12 mouse cellular contexts compared by ENCODE assay signal in genomic region chr2:154576876-154577743, GRCm38 (mm10). TPM values are rescaled to one million over a fixed set of nuclear protein-coding genes. Genes with fewer than 3 reads are reported as not detected.
DNase-seq lines count a peak whose midpoint lies in the region; ATAC-seq lines count a peak whose summit lies in the region.
"Had no signal": no experiment of that assay in that cellular context is flagged by ENCODE, and none has a peak within 500 bp of the region (broad histone marks: within the 10 kb centered on the region; RNA-seq: fewer than 3 reads in every experiment).

No protein-coding gene starts in this region.

- H3K4me2 ChIP-seq in limb, embryonic 11.5 days (ENCODE audit: low read depth, severe bottlenecking), result no peak overlapping the region
- H3K4me2 ChIP-seq in forebrain, embryonic 14.5 days (ENCODE audit: low read length), result no peak overlapping the region
- H3K4me2 ChIP-seq in midbrain, embryonic 16.5 days (ENCODE audit: low read length), result no peak overlapping the region

- peak overlapping the region; percentile 17; the same call in 1 of the 2 replicates for H3K9ac ChIP-seq in limb, embryonic 11.5 days (ENCODE audit: low read length)
- no peak overlapping the region for H3K9ac ChIP-seq in forebrain, embryonic 14.5 days (ENCODE audit: low read length)
- peak overlapping the region; percentile 33; the same call in 1 of the 2 replicates for H3K9ac ChIP-seq in midbrain, embryonic 16.5 days (ENCODE audit: low read depth, low read length)

- 56% methylated on average over 12 of the region's 12 CpGs for WGBS in limb, embryonic 11.5 days
- 58% methylated on average over 12 of the region's 12 CpGs for WGBS in limb, embryonic 10.5 days
- WGBS in forebrain, embryonic 14.5 days, result 24% methylated on average over 12 of the region's 12 CpGs
- WGBS in midbrain, embryonic 16.5 days, result 15% methylated on average over 12 of the region's 12 CpGs

- H3K27ac ChIP-seq in limb, embryonic 11.5 days (replicated peaks; ENCODE audit: low read depth, low read length), result 0 out of 2 replicates have a peak overlapping the region, but pooled peaks have one; percentile 14
- no peak overlapping the region for H3K27ac ChIP-seq in limb, embryonic 10.5 days
- H3K27ac ChIP-seq in forebrain, embryonic 14.5 days (ENCODE audit: low read depth, low read length), result peak overlapping the region; percentile 35; the same call in 1 of the 2 replicates
- peak overlapping the region; percentile 40; the same call in 1 of the 2 replicates for H3K27ac ChIP-seq in midbrain, embryonic 16.5 days (ENCODE audit: low read length)

- no peak for ATAC-seq in limb, embryonic 11.5 days (ENCODE audit: insufficient number of reproducible peaks, low FRiP score, low TSS enrichment, low read depth)
- ATAC-seq in forebrain, embryonic 14.5 days, result peak; percentile 50; the same call in 1 of the 2 replicates
- ATAC-seq in midbrain, embryonic 16.5 days, result 0 out of 2 replicates have a peak, but pooled peaks have one; percentile 68

- intact Hi-C loops in gastrocnemius, postnatal 36 days (cut with DNase I), result no loop called here

- H3K27me3 ChIP-seq in limb, embryonic 11.5 days (ENCODE audit: control insufficient read depth, insufficient read depth, low read length), result no peaks in the 10 kb centered on the region
- H3K27me3 ChIP-seq in limb, embryonic 10.5 days (ENCODE audit: low read depth, poor library complexity, severe bottlenecking), result no peaks in the 10 kb centered on the region
- H3K27me3 ChIP-seq in forebrain, embryonic 14.5 days (replicated peaks; ENCODE audit: control insufficient read depth, insufficient read depth, low read length), result no peaks in the 10 kb centered on the region
- no peaks in the 10 kb centered on the region for H3K27me3 ChIP-seq in midbrain, embryonic 16.5 days (ENCODE audit: control insufficient read depth, insufficient read depth, low read depth, low read length)

- H3K4me3 ChIP-seq in limb, embryonic 11.5 days (ENCODE audit: low read depth, low read length), result no peak overlapping the region
- no peak overlapping the region for H3K4me3 ChIP-seq in limb, embryonic 10.5 days
- no peak overlapping the region for H3K4me3 ChIP-seq in forebrain, embryonic 14.5 days (ENCODE audit: low read depth, low read length)
- no peak overlapping the region for H3K4me3 ChIP-seq in midbrain, embryonic 16.5 days (ENCODE audit: low read depth, low read length)

- no peaks in the 10 kb centered on the region for H3K9me3 ChIP-seq in limb, embryonic 11.5 days (ENCODE audit: control insufficient read depth, low read length)
- no peaks in the 10 kb centered on the region for H3K9me3 ChIP-seq in limb, embryonic 10.5 days (replicated peaks)
- no peaks in the 10 kb centered on the region for H3K9me3 ChIP-seq in forebrain, embryonic 14.5 days (replicated peaks; ENCODE audit: control insufficient read depth, low read length)
- H3K9me3 ChIP-seq in midbrain, embryonic 16.5 days (replicated peaks; ENCODE audit: control insufficient read depth, low read length, poor library complexity, severe bottlenecking), result no peaks in the 10 kb centered on the region

- no peaks in the 10 kb centered on the region for H3K36me3 ChIP-seq in limb, embryonic 11.5 days (ENCODE audit: control insufficient read depth, insufficient read depth, low read length)
- H3K36me3 ChIP-seq in limb, embryonic 10.5 days, result no peaks in the 10 kb centered on the region
- H3K36me3 ChIP-seq in forebrain, embryonic 14.5 days (ENCODE audit: control insufficient read depth, insufficient read depth, low read length), result no peaks in the 10 kb centered on the region
- no peaks in the 10 kb centered on the region for H3K36me3 ChIP-seq in midbrain, embryonic 16.5 days (ENCODE audit: control insufficient read depth, insufficient read depth, low read length)

- no peak for DNase-seq in limb, embryonic 11.5 days (ENCODE audit: low spot score)
- DNase-seq in limb, embryonic 10.5 days (ENCODE audit: low spot score), result no peak
- no peak for DNase-seq in forebrain, embryonic 14.5 days (ENCODE audit: low spot score)
- DNase-seq in thymus, postnatal 4 days, result peak; percentile 69
- no peak for DNase-seq in cerebellum, adult 11 months
- DNase-seq in urinary bladder, postnatal 14 days (ENCODE audit: low spot score), result no peak
- no peak for DNase-seq in gastrocnemius, postnatal 36 days
- DNase-seq: adrenal gland, adult 2 months; cerebellum, adult 9-11 months; right cerebral cortex, postnatal 25 days had no signal

- no peaks in the 10 kb centered on the region; the same call in 1 of the 2 replicates for H3K4me1 ChIP-seq in limb, embryonic 11.5 days (ENCODE audit: control insufficient read depth, insufficient read depth, low read length)
- H3K4me1 ChIP-seq in limb, embryonic 10.5 days, result peaks cover 4% of the 10 kb centered on the region; the same call in 1 of the 2 replicates
- H3K4me1 ChIP-seq in forebrain, embryonic 14.5 days (ENCODE audit: control insufficient read depth, insufficient read depth, low read length), result 0 out of 2 replicates have a peak, but pooled peaks cover 5% of the 10 kb centered on the region
- peaks cover 7% of the 10 kb centered on the region for H3K4me1 ChIP-seq in midbrain, embryonic 16.5 days (ENCODE audit: control insufficient read depth, insufficient read depth, low read length)

RNA-seq across cellular contexts. Expression of gene E2f1, which starts 7.4 kb away (rescaled TPM):
- polyA plus RNA-seq in limb, embryonic 11.5 days (2014; fragmentation: Nextera tagmentation; extraction: Ambion mirVana), result 8.9 and 10.9 TPM in 2 replicates
- 25.4 and 27.3 TPM in 2 replicates for polyA plus RNA-seq in limb, embryonic 10.5 days (2016; fragmentation: Nextera tagmentation; extraction: Ambion mirVana)
- polyA plus RNA-seq in forebrain, embryonic 14.5 days (2014; fragmentation: Nextera tagmentation; extraction: Ambion mirVana), result 3.5 and 5.0 TPM in 2 replicates
- 3.2 and 4.2 TPM in 2 replicates for polyA plus RNA-seq in midbrain, embryonic 16.5 days (2015; fragmentation: Nextera tagmentation; extraction: Ambion mirVana)
- total RNA-seq in gastrocnemius, postnatal 36 days (2021), result under 1 TPM; 0.48 to 0.69 TPM

RNA-seq across cellular contexts. Expression of gene Necab3, which starts 18.4 kb away (rescaled TPM):
- 1.4 and 1.5 TPM in 2 replicates for polyA plus RNA-seq in limb, embryonic 11.5 days (2014; fragmentation: Nextera tagmentation; extraction: Ambion mirVana)
- 2.0 and 2.1 TPM in 2 replicates for polyA plus RNA-seq in limb, embryonic 10.5 days (2016; fragmentation: Nextera tagmentation; extraction: Ambion mirVana)
- 19.8 and 23.6 TPM in 2 replicates for polyA plus RNA-seq in forebrain, embryonic 14.5 days (2014; fragmentation: Nextera tagmentation; extraction: Ambion mirVana)
- 18.5 and 19.9 TPM in 2 replicates for polyA plus RNA-seq in midbrain, embryonic 16.5 days (2015; fragmentation: Nextera tagmentation; extraction: Ambion mirVana)
- total RNA-seq in gastrocnemius, postnatal 36 days (2021), result under 1 TPM; 0.27 to 0.28 TPM

RNA-seq across cellular contexts. Expression of gene Actl10, which starts 25.5 kb away (rescaled TPM):
- polyA plus RNA-seq in limb, embryonic 11.5 days (2014; fragmentation: Nextera tagmentation; extraction: Ambion mirVana), result 0.19 and 0.20 TPM in 2 replicates
- 0.16 and 0.28 TPM in 2 replicates for polyA plus RNA-seq in limb, embryonic 10.5 days (2016; fragmentation: Nextera tagmentation; extraction: Ambion mirVana)
- 0.15 and 0.19 TPM in 2 replicates for polyA plus RNA-seq in forebrain, embryonic 14.5 days (2014; fragmentation: Nextera tagmentation; extraction: Ambion mirVana)
- polyA plus RNA-seq in midbrain, embryonic 16.5 days (2015; fragmentation: Nextera tagmentation; extraction: Ambion mirVana), result 0.19 and 0.44 TPM in 2 replicates
- total RNA-seq in gastrocnemius, postnatal 36 days (2021), result not detected
- total RNA-seq: adrenal gland, adult 2 months had no signal
- polyA plus RNA-seq: adrenal gland, adult 2 months; liver, adult 2 months had no signal

RNA-seq across cellular contexts. Expression of gene Pxmp4, which starts 26.4 kb away (rescaled TPM):
- polyA plus RNA-seq in limb, embryonic 11.5 days (2014; fragmentation: Nextera tagmentation; extraction: Ambion mirVana), result 13.5 and 15.9 TPM in 2 replicates
- polyA plus RNA-seq in limb, embryonic 10.5 days (2016; fragmentation: Nextera tagmentation; extraction: Ambion mirVana), result 11.4 and 14.5 TPM in 2 replicates
- polyA plus RNA-seq in forebrain, embryonic 14.5 days (2014; fragmentation: Nextera tagmentation; extraction: Ambion mirVana), result 14.8 and 15.2 TPM in 2 replicates
- 14.1 and 15.9 TPM in 2 replicates for polyA plus RNA-seq in midbrain, embryonic 16.5 days (2015; fragmentation: Nextera tagmentation; extraction: Ambion mirVana)
- 10 to 100 TPM; 10.8 to 11.8 TPM for total RNA-seq in gastrocnemius, postnatal 36 days (2021)

RNA-seq across cellular contexts. Expression of gene 1700003F12Rik, which starts 30.2 kb away (rescaled TPM):
- 0.95 and 1.0 TPM in 2 replicates for polyA plus RNA-seq in limb, embryonic 11.5 days (2014; fragmentation: Nextera tagmentation; extraction: Ambion mirVana)
- 1.1 and 1.6 TPM in 2 replicates for polyA plus RNA-seq in limb, embryonic 10.5 days (2016; fragmentation: Nextera tagmentation; extraction: Ambion mirVana)
- 1.2 TPM in 2 replicates for polyA plus RNA-seq in forebrain, embryonic 14.5 days (2014; fragmentation: Nextera tagmentation; extraction: Ambion mirVana)
- 1.9 and 2.3 TPM in 2 replicates for polyA plus RNA-seq in midbrain, embryonic 16.5 days (2015; fragmentation: Nextera tagmentation; extraction: Ambion mirVana)
- not detected for total RNA-seq in gastrocnemius, postnatal 36 days (2021)
- total RNA-seq: adrenal gland, adult 2 months; liver, adult 2 months had no signal
